In genomic region chr16:33921514-33921913, GRCm38 (mm10) we compare ENCODE assay signal across 8 mouse cellular contexts. TPM values are rescaled to one million over a fixed set of nuclear protein-coding genes. Genes with fewer than 3 reads are reported as not detected.
DNase-seq lines count a peak whose midpoint lies in the region; ATAC-seq and TF ChIP-seq lines count a peak whose summit lies in the region.

No protein-coding gene starts in this region.

- no peak for TF ChIP-seq EP300 in heart, postnatal 0 days (IDR thresholded peaks at IDR 0.05; ENCODE audit: low read depth)

- no peak for TF ChIP-seq CTCF in heart, postnatal 0 days (IDR thresholded peaks at IDR 0.05; ENCODE audit: low read depth)

- WGBS in heart, postnatal 0 days = 69% methylated on average over 5 of the region's 5 CpGs
- 50% methylated on average over 5 of the region's 5 CpGs for WGBS in embryonic facial prominence, embryonic 12.5 days
- 42% methylated on average over 5 of the region's 5 CpGs for WGBS in liver, embryonic 13.5 days (ENCODE audit: insufficient replicate concordance)
- 80% methylated on average over 5 of the region's 5 CpGs for WGBS in neural tube, embryonic 15.5 days

- H3K36me3 ChIP-seq in heart, postnatal 0 days (replicated peaks; ENCODE audit: control insufficient read depth, insufficient read depth, low read length) = peaks cover 17% of the 10 kb centered on the region
- H3K36me3 ChIP-seq in embryonic facial prominence, embryonic 12.5 days = peaks cover 32% of the 10 kb centered on the region
- peaks cover 4% of the 10 kb centered on the region; the same call in 1 of the 2 replicates for H3K36me3 ChIP-seq in liver, embryonic 13.5 days
- no peaks in the 10 kb centered on the region for H3K36me3 ChIP-seq in neural tube, embryonic 15.5 days

- no peaks in the 10 kb centered on the region for H3K9me3 ChIP-seq in heart, postnatal 0 days (replicated peaks; ENCODE audit: control insufficient read depth, low read length)
- H3K9me3 ChIP-seq in embryonic facial prominence, embryonic 12.5 days = no peaks in the 10 kb centered on the region
- H3K9me3 ChIP-seq in liver, embryonic 13.5 days (replicated peaks) = no peaks in the 10 kb centered on the region
- no peaks in the 10 kb centered on the region for H3K9me3 ChIP-seq in neural tube, embryonic 15.5 days (replicated peaks)

- ATAC-seq in heart, postnatal 0 days (ENCODE audit: insufficient read depth, low read depth) = no peak
- no peak for ATAC-seq in embryonic facial prominence, embryonic 12.5 days (ENCODE audit: insufficient number of reproducible peaks, insufficient read depth, low FRiP score, low TSS enrichment)
- ATAC-seq in liver, embryonic 13.5 days (ENCODE audit: low read depth) = no peak
- no peak for ATAC-seq in neural tube, embryonic 15.5 days (ENCODE audit: low FRiP score)

- no peak overlapping the region for H3K4me2 ChIP-seq in heart, postnatal 0 days (ENCODE audit: low read depth, low read length)
- no peak overlapping the region for H3K4me2 ChIP-seq in embryonic facial prominence, embryonic 12.5 days (replicated peaks)
- H3K4me2 ChIP-seq in liver, embryonic 13.5 days = no peak overlapping the region
- no peak overlapping the region for H3K4me2 ChIP-seq in neural tube, embryonic 15.5 days

- no peak for DNase-seq in heart, postnatal 0 days (ENCODE audit: low spot score)
- no peak for DNase-seq in heart, adult 8-10 months (ENCODE audit: low spot score)
- peak; percentile 68 for DNase-seq in 3T3-L1 (ENCODE audit: low read depth, low spot score)
- DNase-seq in liver, embryonic 13.5 days = no peak
- DNase-seq in testis, postnatal 14 days (ENCODE audit: low spot score) = no peak
- no peak for DNase-seq in right cerebral cortex, postnatal 4 days

- H3K9ac ChIP-seq in heart, postnatal 0 days (replicated peaks; ENCODE audit: low read depth, low read length) = no peak overlapping the region; the same call in 1 of the 2 replicates
- H3K9ac ChIP-seq in embryonic facial prominence, embryonic 12.5 days = no peak overlapping the region
- H3K9ac ChIP-seq in liver, embryonic 13.5 days = no peak overlapping the region
- H3K9ac ChIP-seq in neural tube, embryonic 15.5 days (replicated peaks) = no peak overlapping the region

- H3K4me1 ChIP-seq in heart, postnatal 0 days (ENCODE audit: control insufficient read depth, insufficient read depth) = peaks cover 37% of the 10 kb centered on the region
- H3K4me1 ChIP-seq in embryonic facial prominence, embryonic 12.5 days = peaks cover 41% of the 10 kb centered on the region
- peaks cover 50% of the 10 kb centered on the region for H3K4me1 ChIP-seq in liver, embryonic 13.5 days (replicated peaks)
- peaks cover 35% of the 10 kb centered on the region for H3K4me1 ChIP-seq in neural tube, embryonic 15.5 days

- H3K27ac ChIP-seq in heart, postnatal 0 days (ENCODE audit: low read depth) = peak overlapping the region; percentile 63; the same call in 1 of the 2 replicates
- peak overlapping the region; percentile 86; the same call in 1 of the 2 replicates for H3K27ac ChIP-seq in embryonic facial prominence, embryonic 12.5 days
- H3K27ac ChIP-seq in liver, embryonic 13.5 days = peak overlapping the region; percentile 67; the same call in 1 of the 2 replicates
- H3K27ac ChIP-seq in neural tube, embryonic 15.5 days (replicated peaks) = no peak overlapping the region

- H3K27me3 ChIP-seq in heart, postnatal 0 days (ENCODE audit: control insufficient read depth, insufficient read depth, low read length) = no peaks in the 10 kb centered on the region
- H3K27me3 ChIP-seq in embryonic facial prominence, embryonic 12.5 days = no peaks in the 10 kb centered on the region
- H3K27me3 ChIP-seq in liver, embryonic 13.5 days = no peaks in the 10 kb centered on the region
- no peaks in the 10 kb centered on the region for H3K27me3 ChIP-seq in neural tube, embryonic 15.5 days (replicated peaks)

- no peak overlapping the region for H3K4me3 ChIP-seq in heart, postnatal 0 days (ENCODE audit: low read depth, low read length)
- H3K4me3 ChIP-seq in embryonic facial prominence, embryonic 12.5 days = no peak overlapping the region
- H3K4me3 ChIP-seq in liver, embryonic 13.5 days (replicated peaks) = no peak overlapping the region
- H3K4me3 ChIP-seq in neural tube, embryonic 15.5 days (replicated peaks) = no peak overlapping the region

RNA-seq across cellular contexts. Expression of gene Umps, which starts 45.3 kb away (rescaled TPM):
- 14.3 and 15.0 TPM in 2 replicates for total RNA-seq in heart, postnatal 0 days (2014; rRNA removed; ENCODE audit: low replicate concordance)
- polyA plus RNA-seq in heart, postnatal 0 days (2015; fragmentation: Nextera tagmentation; extraction: Ambion mirVana) = 12.5 and 12.6 TPM in 2 replicates
- 1 to 10 TPM; 7.9 to 9.1 (median 8.3) TPM for total RNA-seq in heart, adult 8-10 months (2022)
- 62.6 and 63.6 TPM in 2 replicates for polyA plus RNA-seq in embryonic facial prominence, embryonic 12.5 days (2016; fragmentation: Nextera tagmentation; extraction: Ambion mirVana)
- polyA plus RNA-seq in liver, embryonic 13.5 days (2015; fragmentation: Nextera tagmentation; extraction: Ambion mirVana) = 51.1 and 58.1 TPM in 2 replicates
- polyA plus RNA-seq in neural tube, embryonic 15.5 days (2015; fragmentation: Nextera tagmentation; extraction: Ambion mirVana) = 22.8 and 32.5 TPM in 2 replicates
